Mouse (Mus musculus): ENCODE data around the gene Cdc25a.

- no peak for TF ChIP-seq CTCF (IDR thresholded peaks at IDR 0.05; ENCODE audit: low read depth)
- TF ChIP-seq EP300 (optimal IDR thresholded peaks at IDR 0.05) = no peak
Observed at GRCm38 (mm10) chr9:109929131-109929530, 53.8 kb downstream of the Cdc25a start.
